Mouse (Mus musculus) neural tube, embryonic 13.5 days (tissue): Measurements from ENCODE around the gene Vwce. TPM values are rescaled to one million over a fixed set of nuclear protein-coding genes. Genes with fewer than 3 reads are reported as not detected.

Experiments used
- ATAC-seq: fragments of 200-750 bp; cut with Nextera tagmentation; 2 replicates; pipeline ENCODE4 v1.8.0; 2017; ENCODE audit warnings: low read depth, mild to moderate bottlenecking, moderate TSS enrichment, moderate library complexity
- H3K27ac ChIP-seq: fragments of 300-500 bp; sonication (generic); replicated peaks from 2 replicates; pipeline ENCODE4 v1.5.1; 2015; ENCODE audit warnings: moderate library complexity, mild to moderate bottlenecking, inconsistent platforms
- H3K27me3 ChIP-seq: fragments of 300-500 bp; sonication (generic); 2 replicates; pipeline ENCODE4 v1.6.1; 2015; ENCODE audit warnings: mild to moderate bottlenecking, inconsistent platforms
- H3K36me3 ChIP-seq: fragments of 300-500 bp; sonication (generic); 2 replicates; pipeline ENCODE4 v1.6.1; 2015; ENCODE audit warnings: mild to moderate bottlenecking, inconsistent platforms
- H3K4me1 ChIP-seq: fragments of 300-500 bp; sonication (generic); replicated peaks from 2 replicates; pipeline ENCODE4 v1.6.1; 2015; ENCODE audit warnings: inconsistent platforms
- H3K4me2 ChIP-seq: fragments of 300-500 bp; sonication (generic); 2 replicates; pipeline ENCODE4 v1.6.1; 2015; ENCODE audit warnings: inconsistent platforms, mild to moderate bottlenecking, moderate library complexity
- H3K4me3 ChIP-seq: fragments of 300-500 bp; sonication (generic); 2 replicates; pipeline ENCODE4 v1.5.1; 2015; ENCODE audit warnings: mild to moderate bottlenecking, inconsistent platforms
- H3K9ac ChIP-seq: fragments of 300-500 bp; sonication (generic); 2 replicates; pipeline ENCODE4 v1.6.1; 2015; ENCODE audit warnings: moderate library complexity, mild to moderate bottlenecking, inconsistent platforms
- H3K9me3 ChIP-seq: fragments of 300-500 bp; sonication (generic); 2 replicates; pipeline ENCODE4 v1.6.1; 2016; ENCODE audit warnings: inconsistent platforms
- WGBS: fragments of 180-500 bp; shearing (Covaris S2); methylation state at CpG from one replicate; pipeline ENCODE4 v1.1.7; 2015; 5-methylcytosine and 5-hydroxymethylcytosine counted together
- polyA plus RNA-seq: library from polyadenylated mRNA; unstranded; fragments of >200 nt; fragmentation: Nextera tagmentation; extraction: Ambion mirVana; gene quantifications from 2 replicates; pipeline ENCODE4 v1.2.1, GENCODE M21; 2015

Gene Vwce
- polyA plus RNA-seq, 1 experiment from 2014 or later = 0.22 TPM

GRCm38 (mm10) chr19:10698131-10698991, 64.3 kb downstream of the Vwce start:
- H3K4me1 ChIP-seq = peaks cover 74% of the 10 kb centered on the region

GRCm38 (mm10) chr19:10699851-10700250, 65.8 kb downstream of the Vwce start:
- Histone ChIP-seq H3K27ac (no peak overlapping the region), H3K9ac (no peak overlapping the region), H3K27me3 (no peaks in the 10 kb centered on the region), H3K4me3 (no peak overlapping the region), H3K4me2 (no peak overlapping the region), H3K36me3 (no peaks in the 10 kb centered on the region), H3K9me3 (no peaks in the 10 kb centered on the region), H3K4me1 (peaks cover 69% of the 10 kb centered on the region)
- WGBS = 71% methylated on average over 9 of the region's 9 CpGs
- ATAC-seq = no peak

More at GRCm38 (mm10) chr19:10698131-10698991, 64.3 kb downstream of the Vwce start:
- no peaks in the 10 kb centered on the region for H3K27me3 ChIP-seq
- H3K9me3 ChIP-seq = no peaks in the 10 kb centered on the region
- H3K4me2 ChIP-seq = no peak overlapping the region
- H3K27ac ChIP-seq = no peak overlapping the region; the same call in 1 of the 2 replicates
- H3K4me3 ChIP-seq = no peak overlapping the region
- H3K36me3 ChIP-seq = no peaks in the 10 kb centered on the region
- ATAC-seq = no peak
- 69% methylated on average over 9 of the region's 9 CpGs for WGBS
- no peak overlapping the region for H3K9ac ChIP-seq

- peaks cover 58% of the 10 kb centered on the region for H3K4me1 ChIP-seq
Measured at GRCm38 (mm10) chr19:10701013-10701726, 67.2 kb downstream of the Vwce start.

GRCm38 (mm10) chr19:10702125-10702524, 68.1 kb downstream of the Vwce start:
- Histone ChIP-seq H3K4me1 (peaks cover 49% of the 10 kb centered on the region), H3K9ac (no peak overlapping the region), H3K4me3 (no peak overlapping the region), H3K36me3 (peaks cover 13% of the 10 kb centered on the region), H3K9me3 (no peaks in the 10 kb centered on the region), H3K4me2 (no peak overlapping the region), H3K27ac (no peak overlapping the region), H3K27me3 (no peaks in the 10 kb centered on the region)
- WGBS = 85% methylated on average over 8 of the region's 8 CpGs
- no peak for ATAC-seq

More at GRCm38 (mm10) chr19:10701013-10701726, 67.2 kb downstream of the Vwce start:
- WGBS = 58% methylated on average over 6 of the region's 6 CpGs
- Histone ChIP-seq H3K36me3 (0 out of 2 replicates have a peak, but pooled peaks cover 3% of the 10 kb centered on the region), H3K27me3 (no peaks in the 10 kb centered on the region), H3K27ac (0 out of 2 replicates have a peak overlapping the region, but pooled peaks have one; percentile 18), H3K4me2 (no peak overlapping the region), H3K9me3 (no peaks in the 10 kb centered on the region), H3K9ac (no peak overlapping the region), H3K4me3 (no peak overlapping the region)
- no peak for ATAC-seq

- ATAC-seq = no peak
- Histone ChIP-seq H3K4me2 (no peak overlapping the region), H3K36me3 (peaks cover 22% of the 10 kb centered on the region), H3K9me3 (no peaks in the 10 kb centered on the region), H3K4me3 (no peak overlapping the region), H3K4me1 (peaks cover 36% of the 10 kb centered on the region), H3K27me3 (no peaks in the 10 kb centered on the region), H3K27ac (no peak overlapping the region), H3K9ac (no peak overlapping the region)
- WGBS = 85% methylated on average over 8 of the region's 8 CpGs
Measured at GRCm38 (mm10) chr19:10703470-10703869, 69.5 kb downstream of the Vwce start.

- Histone ChIP-seq H3K4me3 (no peak overlapping the region), H3K4me2 (no peak overlapping the region), H3K27me3 (no peaks in the 10 kb centered on the region), H3K9me3 (no peaks in the 10 kb centered on the region), H3K36me3 (peaks cover 46% of the 10 kb centered on the region), H3K27ac (no peak overlapping the region), H3K4me1 (peaks cover 29% of the 10 kb centered on the region), H3K9ac (no peak overlapping the region)
- ATAC-seq = no peak
- WGBS = 84% methylated on average over 13 of the region's 13 CpGs
Measured at GRCm38 (mm10) chr19:10707087-10707875, 73.3 kb downstream of the Vwce start.

- Histone ChIP-seq H3K9ac (no peak overlapping the region), H3K4me3 (no peak overlapping the region), H3K4me2 (no peak overlapping the region), H3K36me3 (peaks cover 52% of the 10 kb centered on the region), H3K27ac (no peak overlapping the region), H3K4me1 (peaks cover 29% of the 10 kb centered on the region), H3K9me3 (no peaks in the 10 kb centered on the region), H3K27me3 (no peaks in the 10 kb centered on the region)
- no peak for ATAC-seq
- 95% methylated on average over 1 of the region's 1 CpGs for WGBS
Measured at GRCm38 (mm10) chr19:10707881-10708280, 73.9 kb downstream of the Vwce start.

- Histone ChIP-seq H3K4me3 (no peak overlapping the region), H3K4me1 (peaks cover 30% of the 10 kb centered on the region), H3K9ac (peak overlapping the region; percentile 31; the same call in 1 of the 2 replicates), H3K27me3 (no peaks in the 10 kb centered on the region), H3K9me3 (no peaks in the 10 kb centered on the region), H3K4me2 (no peak overlapping the region), H3K36me3 (peaks cover 62% of the 10 kb centered on the region), H3K27ac (peak overlapping the region; percentile 95)
- ATAC-seq = no peak
- WGBS = 60% methylated on average over 6 of the region's 6 CpGs
Measured at GRCm38 (mm10) chr19:10708900-10709299, 74.9 kb downstream of the Vwce start.

GRCm38 (mm10) chr19:10709360-10710087, 75.5 kb downstream of the Vwce start:
- H3K4me3 ChIP-seq = no peak overlapping the region
- peak overlapping the region; percentile 95 for H3K27ac ChIP-seq
- WGBS = 17% methylated on average over 8 of the region's 8 CpGs
- H3K27me3 ChIP-seq = no peaks in the 10 kb centered on the region
- H3K9ac ChIP-seq = peak overlapping the region; percentile 35; the same call in 1 of the 2 replicates
- ATAC-seq = peak; percentile 87
- peaks cover 64% of the 10 kb centered on the region for H3K36me3 ChIP-seq
- no peaks in the 10 kb centered on the region for H3K9me3 ChIP-seq
- no peak overlapping the region for H3K4me2 ChIP-seq
- peaks cover 36% of the 10 kb centered on the region for H3K4me1 ChIP-seq

- peak overlapping the region; percentile 35 for H3K9ac ChIP-seq
Measured at GRCm38 (mm10) chr19:10710088-10710511, 76.1 kb downstream of the Vwce start.

GRCm38 (mm10) chr19:10710751-10711150, 76.7 kb downstream of the Vwce start:
- peaks cover 42% of the 10 kb centered on the region for H3K4me1 ChIP-seq
- ATAC-seq = no peak

More at GRCm38 (mm10) chr19:10710088-10710511, 76.1 kb downstream of the Vwce start:
- no peaks in the 10 kb centered on the region for H3K9me3 ChIP-seq
- no peaks in the 10 kb centered on the region for H3K27me3 ChIP-seq
- H3K4me1 ChIP-seq = peaks cover 39% of the 10 kb centered on the region
- peak; percentile 27 for ATAC-seq
- no peak overlapping the region for H3K4me2 ChIP-seq
- no peak overlapping the region for H3K4me3 ChIP-seq
- WGBS = 69% methylated on average over 9 of the region's 9 CpGs
- peaks cover 64% of the 10 kb centered on the region for H3K36me3 ChIP-seq
- H3K27ac ChIP-seq = peak overlapping the region; percentile 95

More at GRCm38 (mm10) chr19:10710751-10711150, 76.7 kb downstream of the Vwce start:
- no peaks in the 10 kb centered on the region for H3K9me3 ChIP-seq
- no peak overlapping the region for H3K4me2 ChIP-seq
- H3K27me3 ChIP-seq = no peaks in the 10 kb centered on the region
- peak overlapping the region; percentile 9; the same call in 1 of the 2 replicates for H3K9ac ChIP-seq
- peak overlapping the region; percentile 95 for H3K27ac ChIP-seq
- peaks cover 64% of the 10 kb centered on the region for H3K36me3 ChIP-seq
- H3K4me3 ChIP-seq = no peak overlapping the region
- WGBS = 92% methylated on average over 4 of the region's 4 CpGs
